Mouse (Mus musculus): ENCODE results near the gene Rtn2. TPM values are rescaled to one million over a fixed set of nuclear protein-coding genes. Genes with fewer than 3 reads are reported as not detected.
A peak's percentile ranks its signal among the peaks of the same experiment; 100 is the strongest.

Gene Rtn2
- polyA plus RNA-seq, 1 experiment from 2014 or later, result 9.1 TPM

GRCm38 (mm10) chr7:19319458-19319857 is 37.0 kb downstream of the Rtn2 start:
- no peak overlapping the region for H3K27ac ChIP-seq (ENCODE audit: low read depth)
- peak overlapping the region; percentile 48 for H3K9ac ChIP-seq
- ATAC-seq (ENCODE audit: insufficient read depth) (peak; percentile 64), DNase-seq (no peak)
- no peaks in the 10 kb centered on the region for H3K4me1 ChIP-seq (ENCODE audit: insufficient read depth)
- H3K27me3 ChIP-seq (ENCODE audit: insufficient read depth, low read length), result no peaks in the 10 kb centered on the region
- H3K4me2 ChIP-seq, result peak overlapping the region; percentile 77
- 9% methylated on average over 9 of the region's 9 CpGs for WGBS
- peak overlapping the region; percentile 41 for H3K4me3 ChIP-seq (ENCODE audit: low read depth, low read length)
- H3K36me3 ChIP-seq (ENCODE audit: insufficient read depth), result no peaks in the 10 kb centered on the region
- no peaks in the 10 kb centered on the region for H3K9me3 ChIP-seq (ENCODE audit: low read depth, low read length)
- no peak for TF ChIP-seq CTCF (IDR thresholded peaks at IDR 0.05; ENCODE audit: low read depth)

GRCm38 (mm10) chr7:19319906-19320305 is 37.5 kb downstream of the Rtn2 start:
- DNase-seq (peak; percentile 99), ATAC-seq (ENCODE audit: insufficient read depth) (peak; percentile 96)
- WGBS, result 0% methylated on average over 41 of the region's 41 CpGs

GRCm38 (mm10) chr7:19320637-19321036 is 38.2 kb downstream of the Rtn2 start:
- Histone ChIP-seq H3K27ac (ENCODE audit: low read depth) (no peak overlapping the region), H3K4me1 (ENCODE audit: insufficient read depth) (no peaks in the 10 kb centered on the region), H3K4me3 (ENCODE audit: low read depth, low read length) (no peak overlapping the region), H3K9ac (no peak overlapping the region), H3K36me3 (ENCODE audit: insufficient read depth) (no peaks in the 10 kb centered on the region), H3K4me2 (peak overlapping the region; percentile 77), H3K9me3 (ENCODE audit: low read depth, low read length) (no peaks in the 10 kb centered on the region), H3K27me3 (ENCODE audit: insufficient read depth, low read length) (no peaks in the 10 kb centered on the region)
- no peak for TF ChIP-seq CTCF (IDR thresholded peaks at IDR 0.05; ENCODE audit: low read depth)
- DNase-seq (no peak), ATAC-seq (ENCODE audit: insufficient read depth) (no peak)
- WGBS, result 28% methylated on average over 7 of the region's 7 CpGs

More at GRCm38 (mm10) chr7:19319906-19320305, 37.5 kb downstream of the Rtn2 start:
- no peaks in the 10 kb centered on the region for H3K4me1 ChIP-seq (ENCODE audit: insufficient read depth)
- H3K27me3 ChIP-seq (ENCODE audit: insufficient read depth, low read length), result no peaks in the 10 kb centered on the region
- no peaks in the 10 kb centered on the region for H3K9me3 ChIP-seq (ENCODE audit: low read depth, low read length)
- no peaks in the 10 kb centered on the region for H3K36me3 ChIP-seq (ENCODE audit: insufficient read depth)
- TF ChIP-seq CTCF (IDR thresholded peaks at IDR 0.05; ENCODE audit: low read depth), result no peak; the same call in 1 of the 2 replicates
- peak overlapping the region; percentile 41 for H3K4me3 ChIP-seq (ENCODE audit: low read depth, low read length)
- peak overlapping the region; percentile 48 for H3K9ac ChIP-seq
- peak overlapping the region; percentile 77 for H3K4me2 ChIP-seq
- H3K27ac ChIP-seq (ENCODE audit: low read depth), result no peak overlapping the region

GRCm38 (mm10) chr7:19321464-19321863 is 39.0 kb downstream of the Rtn2 start:
- no peaks in the 10 kb centered on the region for H3K36me3 ChIP-seq (ENCODE audit: insufficient read depth)
- no peak overlapping the region for H3K9ac ChIP-seq
- H3K4me3 ChIP-seq (ENCODE audit: low read depth, low read length), result no peak overlapping the region
- H3K27ac ChIP-seq (ENCODE audit: low read depth), result no peak overlapping the region
- no peaks in the 10 kb centered on the region for H3K9me3 ChIP-seq (ENCODE audit: low read depth, low read length)
- 52% methylated on average over 5 of the region's 5 CpGs for WGBS
- no peak for ATAC-seq (ENCODE audit: insufficient read depth)
- DNase-seq, result no peak
- H3K4me2 ChIP-seq, result no peak overlapping the region
- H3K4me1 ChIP-seq (ENCODE audit: insufficient read depth), result peaks cover 7% of the 10 kb centered on the region
- H3K27me3 ChIP-seq (ENCODE audit: insufficient read depth, low read length), result no peaks in the 10 kb centered on the region
- no peak for TF ChIP-seq CTCF (IDR thresholded peaks at IDR 0.05; ENCODE audit: low read depth)

DNA sequence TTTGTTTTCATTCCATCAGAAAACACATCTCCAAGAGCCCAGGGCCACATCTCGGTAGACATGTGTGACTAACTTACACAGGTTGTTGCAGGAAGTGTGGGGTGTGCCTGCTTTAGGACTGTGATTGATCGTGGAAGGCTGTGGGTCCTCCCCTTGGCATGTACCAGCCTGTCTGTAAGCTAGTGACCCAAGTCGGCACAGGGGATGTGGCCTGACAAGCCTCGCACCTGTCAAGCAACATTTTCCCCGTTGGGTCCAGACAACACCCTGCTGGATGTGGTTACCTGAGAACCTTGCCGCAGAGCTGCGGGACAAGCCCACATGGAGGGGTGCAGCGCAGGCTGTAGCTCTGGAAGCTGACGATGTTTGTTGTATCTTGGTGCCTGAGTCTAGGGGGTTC is 40.1 kb downstream of the Rtn2 start:
- H3K27ac ChIP-seq (ENCODE audit: low read depth), result no peak overlapping the region
- DNase-seq, result no peak
- H3K4me2 ChIP-seq, result no peak overlapping the region
- no peaks in the 10 kb centered on the region for H3K27me3 ChIP-seq (ENCODE audit: insufficient read depth, low read length)
- no peaks in the 10 kb centered on the region for H3K36me3 ChIP-seq (ENCODE audit: insufficient read depth)
- 40% methylated on average over 9 of the region's 9 CpGs for WGBS
- H3K9me3 ChIP-seq (ENCODE audit: low read depth, low read length), result no peaks in the 10 kb centered on the region
- TF ChIP-seq CTCF (IDR thresholded peaks at IDR 0.05; ENCODE audit: low read depth), result no peak
- H3K9ac ChIP-seq, result no peak overlapping the region
- peaks cover 11% of the 10 kb centered on the region for H3K4me1 ChIP-seq (ENCODE audit: insufficient read depth)
- H3K4me3 ChIP-seq (ENCODE audit: low read depth, low read length), result no peak overlapping the region
- ATAC-seq (ENCODE audit: insufficient read depth), result no peak

- TF ChIP-seq CTCF (IDR thresholded peaks at IDR 0.05; ENCODE audit: low read depth), result no peak
- H3K4me3 ChIP-seq (ENCODE audit: low read depth, low read length), result no peak overlapping the region
- no peak for ATAC-seq (ENCODE audit: insufficient read depth)
- no peaks in the 10 kb centered on the region for H3K36me3 ChIP-seq (ENCODE audit: insufficient read depth)
- no peaks in the 10 kb centered on the region for H3K9me3 ChIP-seq (ENCODE audit: low read depth, low read length)
- no peaks in the 10 kb centered on the region for H3K27me3 ChIP-seq (ENCODE audit: insufficient read depth, low read length)
- WGBS, result 80% methylated on average over 11 of the region's 11 CpGs
- peaks cover 11% of the 10 kb centered on the region for H3K4me1 ChIP-seq (ENCODE audit: insufficient read depth)
- no peak overlapping the region for H3K27ac ChIP-seq (ENCODE audit: low read depth)
- no peak overlapping the region for H3K9ac ChIP-seq
- H3K4me2 ChIP-seq, result no peak overlapping the region
- DNase-seq, result no peak
These were observed 41.8 kb downstream of the Rtn2 start for GRCm38 (mm10) chr7:19324221-19324620.

DNA sequence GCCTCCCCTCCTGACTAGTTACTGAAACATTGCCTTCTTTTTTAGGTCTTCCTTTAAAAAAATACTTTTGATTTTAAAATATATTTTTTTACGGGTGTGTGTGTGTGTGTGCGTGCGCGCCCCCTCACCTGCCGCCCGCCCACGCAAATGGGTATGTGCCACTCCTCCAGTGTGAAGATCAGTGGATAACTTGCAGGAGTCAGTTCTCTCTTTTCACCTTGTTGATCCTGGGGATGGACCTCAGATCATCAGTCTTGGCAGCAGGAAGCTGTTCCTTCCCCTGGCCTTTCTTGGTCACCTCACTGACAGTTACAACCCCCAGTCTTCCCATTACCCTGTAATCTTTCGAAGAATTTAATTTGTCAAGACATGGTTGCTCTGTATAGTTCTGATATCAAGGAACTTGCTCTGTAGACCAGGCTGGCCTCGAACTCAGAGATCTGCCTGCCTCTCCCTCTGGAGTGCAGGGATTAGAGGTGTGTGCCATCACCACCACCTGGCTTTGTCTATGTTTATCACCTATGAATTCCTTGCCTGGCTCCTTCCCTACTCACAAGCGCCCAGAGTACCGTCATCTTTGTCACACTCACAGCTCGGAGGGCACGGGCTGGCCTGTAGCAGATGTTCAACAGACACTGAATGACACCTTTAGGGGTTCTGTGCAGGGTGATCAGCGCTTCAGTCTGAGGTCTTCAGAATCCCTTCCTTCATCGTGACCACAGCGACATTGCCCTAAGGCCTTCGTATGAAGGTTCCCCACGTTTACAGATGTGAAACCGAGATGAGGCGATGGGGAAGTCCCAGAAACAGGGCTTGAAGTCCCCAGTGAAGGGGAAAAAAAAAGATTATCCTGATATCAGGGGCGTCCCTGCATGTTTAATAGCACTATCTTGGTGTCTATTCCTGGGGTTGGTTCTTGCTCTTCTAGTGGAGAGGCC is 43.1 kb downstream of the Rtn2 start:
- Histone ChIP-seq H3K36me3 (ENCODE audit: insufficient read depth) (no peaks in the 10 kb centered on the region), H3K4me1 (ENCODE audit: insufficient read depth) (peaks cover 11% of the 10 kb centered on the region), H3K9ac (no peak overlapping the region), H3K27ac (ENCODE audit: low read depth) (no peak overlapping the region), H3K27me3 (ENCODE audit: insufficient read depth, low read length) (no peaks in the 10 kb centered on the region), H3K4me3 (ENCODE audit: low read depth, low read length) (no peak overlapping the region; the same call in 1 of the 2 replicates), H3K4me2 (peak overlapping the region; percentile 71), H3K9me3 (ENCODE audit: low read depth, low read length) (no peaks in the 10 kb centered on the region)
- no peak for TF ChIP-seq CTCF (IDR thresholded peaks at IDR 0.05; ENCODE audit: low read depth)
- ATAC-seq (ENCODE audit: insufficient read depth), result no peak
- 64% methylated on average over 21 of the region's 21 CpGs for WGBS
- no peak for DNase-seq

All from lung, embryonic 14.5 days (tissue).